Mouse (Mus musculus) kidney, embryonic 14.5 days (tissue): ENCODE measurements at regions not wholly inside any gene's neighbourhood (a gene's known extent, or its start where the extent isn't known, plus 50 kb on each side); places are given as distances from the start of the nearest gene placed in this dataset.
A peak's percentile ranks its signal among the peaks of the same experiment; 100 is the strongest.

Experiments
- ATAC-seq: fragments of 200-750 bp; cut with Nextera tagmentation; 2 replicates; pipeline ENCODE4 v1.8.0; 2017; ENCODE audit warnings: moderate number of reproducible peaks, mild to moderate bottlenecking, moderate TSS enrichment, moderate library complexity; ENCODE audit not compliant: low FRiP score, low TSS enrichment
- H3K27ac ChIP-seq: fragments of 300-500 bp; sonication (generic); 2 replicates; pipeline ENCODE4 v1.5.1; 2014; ENCODE audit warnings: low read depth, mild to moderate bottlenecking, low read length, moderate library complexity, mixed read lengths
- H3K27me3 ChIP-seq: fragments of 300-500 bp; sonication (generic); 2 replicates; pipeline ENCODE4 v1.6.1; 2014; ENCODE audit warnings: mild to moderate bottlenecking, low read length; ENCODE audit not compliant: control insufficient read depth, insufficient read depth
- H3K36me3 ChIP-seq: fragments of 300-500 bp; sonication (generic); 2 replicates; pipeline ENCODE4 v1.6.1; 2014; ENCODE audit warnings: low read length, mixed read lengths; ENCODE audit not compliant: control insufficient read depth, insufficient read depth
- H3K4me1 ChIP-seq: fragments of 300-500 bp; sonication (generic); 2 replicates; pipeline ENCODE4 v1.6.1; 2014; ENCODE audit warnings: low read length, mixed read lengths; ENCODE audit not compliant: control insufficient read depth, insufficient read depth
- H3K4me2 ChIP-seq: fragments of 300-500 bp; sonication (generic); replicated peaks from 2 replicates; pipeline ENCODE4 v1.6.1; 2014; ENCODE audit warnings: low read depth, mild to moderate bottlenecking, low read length
- H3K4me3 ChIP-seq: fragments of 300-500 bp; sonication (generic); 2 replicates; pipeline ENCODE4 v1.5.1; 2014; ENCODE audit warnings: mild to moderate bottlenecking, low read length
- H3K9ac ChIP-seq: fragments of 300-500 bp; sonication (generic); 2 replicates; pipeline ENCODE4 v1.6.1; 2014; ENCODE audit warnings: low read depth, mild to moderate bottlenecking, low read length, moderate library complexity
- H3K9me3 ChIP-seq: fragments of 300-500 bp; sonication (generic); 2 replicates; pipeline ENCODE4 v1.6.1; 2016; ENCODE audit warnings: low read length; ENCODE audit not compliant: control insufficient read depth
- WGBS: fragments of 180-500 bp; shearing (Covaris S2); extraction: QIAGEN DNeasy Blood & Tissue Kit; methylation state at CpG from one replicate; pipeline ENCODE4 v1.1.7; 2014; 5-methylcytosine and 5-hydroxymethylcytosine counted together

GRCm38 (mm10) chr15:103086672-103087069, 67.9 kb downstream of the Hoxc4 start:
- Histone ChIP-seq H3K36me3 (no peaks in the 10 kb centered on the region), H3K27ac (no peak overlapping the region), H3K9ac (peak overlapping the region; percentile 43; the same call in 1 of the 2 replicates), H3K9me3 (no peaks in the 10 kb centered on the region), H3K4me3 (peak overlapping the region; percentile 32), H3K27me3 (peaks cover 16% of the 10 kb centered on the region; the same call in 1 of the 2 replicates), H3K4me2 (peak overlapping the region; percentile 66), H3K4me1 (peaks cover 20% of the 10 kb centered on the region)
- 0 out of 2 replicates have a peak, but pooled peaks have one; percentile 3 for ATAC-seq
- WGBS = 25% methylated on average over 15 of the region's 15 CpGs
